Comparison of ENCODE assay signal across 10 mouse cellular contexts in the genomic region with DNA sequence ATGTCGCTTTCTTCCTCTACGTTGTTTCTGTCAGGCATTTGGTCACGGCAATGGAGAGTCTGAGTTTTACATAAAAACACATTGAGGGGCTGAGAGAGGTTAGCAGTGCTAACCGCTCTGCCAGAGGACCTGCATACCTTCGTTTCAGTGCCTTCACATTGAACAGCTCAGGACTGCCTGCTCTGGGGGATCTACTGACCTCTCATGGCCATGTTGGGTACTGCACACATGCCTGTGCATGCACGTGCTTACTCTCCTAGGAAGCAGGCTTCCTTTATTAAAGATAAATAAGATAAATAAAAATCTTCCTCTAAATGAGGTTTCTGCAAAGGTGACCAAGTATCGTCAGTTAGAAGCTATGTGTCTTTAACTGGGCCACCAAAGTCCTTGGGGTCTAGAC.
A peak's percentile ranks its signal among the peaks of the same experiment; 100 is the strongest.
DNase-seq lines count a peak whose midpoint lies in the region; ATAC-seq and TF ChIP-seq lines count a peak whose summit lies in the region.
"Had no signal": no experiment of that assay in that cellular context is flagged by ENCODE, and none has a peak within 500 bp of the region (broad histone marks: within the 10 kb centered on the region; RNA-seq: fewer than 3 reads in every experiment).

No protein-coding gene starts in this region.

- intact Hi-C loops in gastrocnemius, adult 2 months (cut with DNase I) = no loop called here

- DNase-seq in gastrocnemius, adult 2 months = no peak
- DNase-seq in gastrocnemius, postnatal 25 days = no peak
- peak; percentile 19 for DNase-seq in lung, embryonic 14.5 days
- no peak for DNase-seq in lung, postnatal 36 days
- peak; percentile 34 for DNase-seq in brain, adult 2 months (ENCODE audit: low read depth, low spot score)
- no peak for DNase-seq in frontal cortex, postnatal 14 days (ENCODE audit: low spot score in 2 of 2)

- no peak overlapping the region for H3K27ac ChIP-seq in gastrocnemius, adult 2 months
- H3K27ac ChIP-seq in lung, embryonic 14.5 days (ENCODE audit: low read depth) = no peak overlapping the region
- H3K27ac ChIP-seq: hindbrain, embryonic 15.5 days had no signal

- H3K4me1 ChIP-seq in lung, embryonic 14.5 days (ENCODE audit: insufficient read depth) = no peaks in the 10 kb centered on the region
- H3K4me1 ChIP-seq: hindbrain, embryonic 15.5 days had no signal

- H3K9me3 ChIP-seq in lung, embryonic 14.5 days (ENCODE audit: low read depth, low read length) = no peaks in the 10 kb centered on the region
- H3K9me3 ChIP-seq: hindbrain, embryonic 15.5 days had no signal

- H3K4me3 ChIP-seq in gastrocnemius, adult 2 months = no peak overlapping the region
- H3K4me3 ChIP-seq in lung, embryonic 14.5 days (ENCODE audit: low read depth, low read length) = no peak overlapping the region
- H3K4me3 ChIP-seq: hindbrain, embryonic 15.5 days; myocyte had no signal

- no peaks in the 10 kb centered on the region for H3K36me3 ChIP-seq in lung, embryonic 14.5 days (ENCODE audit: insufficient read depth)

- TF ChIP-seq CTCF in gastrocnemius, adult 2 months (IDR thresholded peaks at IDR 0.05) = peak; percentile 45
- peak; percentile 64 for TF ChIP-seq CTCF in lung, embryonic 14.5 days (IDR thresholded peaks at IDR 0.05; ENCODE audit: low read depth)

- H3K27me3 ChIP-seq in lung, embryonic 14.5 days (ENCODE audit: insufficient read depth, low read length) = no peaks in the 10 kb centered on the region
- H3K27me3 ChIP-seq: hindbrain, embryonic 15.5 days had no signal

- no peak overlapping the region for H3K4me2 ChIP-seq in lung, embryonic 14.5 days
- H3K4me2 ChIP-seq: hindbrain, embryonic 15.5 days had no signal

- no peak for ATAC-seq in lung, embryonic 14.5 days (ENCODE audit: insufficient read depth)
- ATAC-seq in megakaryocyte-erythroid progenitor cell, adult 5-6 weeks (replicated peaks; ENCODE audit: low FRiP score, low TSS enrichment, poor library complexity, severe bottlenecking) = 0 out of 2 replicates have a peak, but pooled peaks have one; percentile 52
- no peak for ATAC-seq in frontal cortex, adult (ENCODE audit: low TSS enrichment)

- WGBS in lung, embryonic 14.5 days = 87% methylated on average over 7 of the region's 7 CpGs

- H3K9ac ChIP-seq in lung, embryonic 14.5 days = no peak overlapping the region
- H3K9ac ChIP-seq: hindbrain, embryonic 15.5 days had no signal

Comparison
In these comparisons a context has a peak if more than half of its experiments do, and no peak if none do; other contexts are left out.
1. DNase-seq: peak in lung, embryonic 14.5 days (single experiment) and brain, adult 2 months (single experiment); none in gastrocnemius, adult 2 months (single experiment), gastrocnemius, postnatal 25 days (single experiment), lung, postnatal 36 days (single experiment) and frontal cortex, postnatal 14 days (0 of 2).